Mouse (Mus musculus) urinary bladder, adult 18-20 months (tissue): Measurements from ENCODE around the gene Crabp2.

Experiments used
- DNase-seq, 2 experiments: peaks; one replicate each; pipeline ENCODE4 v3.0.0; 2022; ENCODE audit warnings: low spot score in 2 of 2, mixed read lengths in 2 of 2

The Crabp2 gene

DNA sequence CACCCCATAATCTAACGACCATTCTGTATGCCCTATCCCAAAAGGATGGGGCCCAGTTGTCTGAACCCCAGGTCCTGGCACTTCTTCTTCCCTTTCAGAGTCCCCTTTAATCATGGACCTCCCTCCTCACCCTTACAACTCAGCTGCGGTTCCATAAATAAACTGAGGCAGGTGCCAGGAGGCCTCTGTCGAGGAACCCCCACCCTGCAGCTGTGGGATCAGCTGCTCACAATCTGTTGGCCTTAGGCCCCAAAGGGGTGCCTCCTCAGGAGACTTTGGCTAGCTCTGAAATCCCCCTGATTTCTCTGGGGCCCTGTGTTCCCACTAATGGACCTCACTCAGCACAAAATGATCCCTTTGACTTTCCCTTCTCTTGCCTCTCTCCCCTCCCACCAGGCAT, 35.6 kb downstream of the Crabp2 start:
- no peak for DNase-seq

DNA sequence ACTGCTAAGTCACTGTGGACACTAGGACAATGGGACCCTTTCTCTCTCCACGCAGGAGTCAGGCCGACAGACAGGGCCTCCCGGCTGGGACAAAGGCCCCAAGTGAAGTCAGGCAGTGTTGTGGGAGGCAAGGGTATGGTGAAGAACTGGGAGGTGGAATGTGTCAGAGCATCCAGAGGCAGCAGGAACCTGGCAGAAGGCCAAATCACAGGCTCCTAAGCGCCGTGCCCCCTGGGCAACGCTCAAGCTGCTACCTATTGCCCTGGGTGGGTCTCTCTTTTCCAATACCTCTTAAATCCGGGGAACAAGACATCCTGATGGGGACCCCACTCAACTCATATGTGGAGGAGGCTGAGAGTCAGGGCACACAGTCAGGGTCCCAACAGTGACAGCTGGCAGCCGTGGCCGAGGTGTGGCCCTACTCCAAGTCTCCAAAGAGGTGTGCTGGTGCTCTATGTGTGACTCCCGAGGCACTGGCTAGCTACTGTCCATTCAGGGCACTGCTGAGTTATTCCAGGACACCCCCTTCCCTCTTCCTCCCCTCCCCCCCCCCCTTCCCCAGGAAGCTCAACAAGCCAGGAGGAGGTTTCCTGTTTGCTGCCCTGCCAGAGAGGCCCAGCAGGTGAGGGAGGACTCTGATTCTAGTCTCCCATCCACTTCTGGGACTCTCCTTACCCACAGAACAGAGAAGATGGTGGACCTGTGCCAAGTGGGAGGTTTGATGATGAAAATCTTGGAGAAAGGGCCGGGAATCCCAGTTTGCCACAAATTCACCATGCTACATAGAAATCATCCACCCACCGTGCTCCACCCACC, 37.2 kb downstream of the Crabp2 start:
- no peak for DNase-seq

DNA sequence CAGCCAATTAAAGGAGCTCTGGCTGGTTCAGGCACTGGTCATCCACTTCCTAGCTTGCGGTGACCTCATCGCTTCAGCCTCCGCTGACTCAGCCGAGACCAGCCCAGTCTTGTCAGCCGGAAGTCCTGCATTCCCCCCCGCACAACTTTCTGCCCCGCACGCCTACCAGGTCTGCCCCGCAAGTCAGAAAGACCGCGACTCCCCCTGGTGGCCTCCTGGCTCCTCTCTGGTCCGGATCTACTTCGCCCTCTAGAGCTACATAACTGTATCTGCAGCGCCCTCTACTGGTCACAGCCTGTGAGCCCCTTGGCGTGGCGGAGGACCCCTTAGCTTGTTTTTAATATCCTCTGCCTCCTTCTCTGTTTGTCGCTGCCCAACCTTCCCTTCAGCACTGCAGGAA, 38.4 kb downstream of the Crabp2 start:
- DNase-seq = peak; percentile 86

DNA sequence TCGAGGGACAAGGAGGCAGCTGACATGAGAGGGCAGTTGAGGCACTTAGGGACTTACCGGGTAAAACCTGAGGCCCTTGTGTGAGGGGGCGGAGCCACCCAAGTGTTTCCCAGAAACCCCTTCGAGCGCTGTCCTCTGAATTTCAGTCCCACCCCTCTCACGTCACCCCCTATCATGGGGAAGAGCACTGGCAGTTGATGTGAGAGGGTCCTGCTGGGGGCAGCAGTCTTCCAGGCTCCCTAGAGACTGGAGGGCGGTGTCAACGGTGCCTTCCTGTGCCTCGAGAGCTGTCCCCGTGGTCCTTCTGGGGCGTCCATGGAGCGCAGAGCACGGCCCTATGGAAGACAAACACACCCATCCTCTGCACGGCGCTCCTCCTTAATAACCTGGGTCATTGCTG, 39.2 kb downstream of the Crabp2 start:
- DNase-seq = no peak

DNA sequence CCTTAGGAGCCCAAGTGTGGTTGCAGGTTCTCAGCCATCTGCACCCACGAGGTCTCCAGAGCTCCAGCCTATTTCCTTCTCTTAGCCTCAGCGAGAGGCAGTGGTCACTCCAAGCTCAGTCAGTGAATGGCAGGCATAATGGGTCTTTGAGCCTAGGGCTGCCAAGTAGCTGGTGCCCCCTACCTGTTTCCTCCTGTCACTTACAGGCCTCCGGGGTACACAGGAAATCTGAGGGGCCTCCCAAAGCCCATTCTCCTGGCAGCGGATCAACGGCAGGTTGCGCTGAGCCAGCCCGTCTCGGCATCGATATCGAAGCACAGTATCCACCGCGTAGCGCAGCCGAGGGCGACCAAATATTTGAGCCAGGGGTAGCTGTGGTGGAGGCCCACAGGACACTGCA, 39.6 kb downstream of the Crabp2 start:
- DNase-seq = no peak

DNA sequence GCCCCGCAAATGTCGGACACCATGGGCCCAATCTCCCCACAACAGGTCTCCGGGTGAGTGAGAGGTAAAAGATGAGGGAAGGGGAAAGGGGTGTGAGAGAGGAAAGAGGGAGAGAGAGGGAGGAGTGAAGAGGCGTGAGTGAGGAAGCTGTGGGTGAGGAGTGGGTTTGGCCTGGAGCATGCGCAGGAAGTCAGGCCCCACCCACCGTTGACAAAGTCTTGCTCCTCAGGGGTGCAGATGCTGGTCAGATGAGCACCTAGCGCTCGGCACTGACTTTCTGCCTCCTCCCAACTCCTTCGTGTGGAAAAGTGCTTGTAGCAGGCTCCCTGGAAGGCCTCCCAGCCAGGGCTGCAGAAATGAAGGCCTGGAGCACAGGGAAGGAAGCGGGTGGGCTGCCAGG, 41.5 kb downstream of the Crabp2 start:
- no peak for DNase-seq

DNA sequence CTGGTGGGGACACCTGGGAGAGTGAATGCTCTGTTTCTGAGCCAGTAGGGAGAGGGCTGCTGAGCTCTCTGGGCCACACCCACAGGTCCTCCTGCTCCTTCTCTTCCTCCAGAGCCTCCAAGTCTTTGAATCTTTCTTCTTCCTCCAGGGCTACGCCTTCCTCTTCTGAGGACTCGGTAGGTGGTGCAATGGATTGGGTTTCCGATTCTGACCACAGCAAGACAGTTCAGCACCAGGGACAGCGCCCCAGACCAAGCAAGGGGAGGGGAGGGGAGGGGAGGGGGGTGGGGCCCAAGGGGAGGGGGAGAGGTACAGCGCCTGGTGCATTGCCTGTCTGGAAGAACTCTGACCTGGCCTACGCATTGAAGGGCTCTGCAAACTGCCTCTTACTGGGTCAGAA, 45.0 kb downstream of the Crabp2 start:
- no peak for DNase-seq

DNA sequence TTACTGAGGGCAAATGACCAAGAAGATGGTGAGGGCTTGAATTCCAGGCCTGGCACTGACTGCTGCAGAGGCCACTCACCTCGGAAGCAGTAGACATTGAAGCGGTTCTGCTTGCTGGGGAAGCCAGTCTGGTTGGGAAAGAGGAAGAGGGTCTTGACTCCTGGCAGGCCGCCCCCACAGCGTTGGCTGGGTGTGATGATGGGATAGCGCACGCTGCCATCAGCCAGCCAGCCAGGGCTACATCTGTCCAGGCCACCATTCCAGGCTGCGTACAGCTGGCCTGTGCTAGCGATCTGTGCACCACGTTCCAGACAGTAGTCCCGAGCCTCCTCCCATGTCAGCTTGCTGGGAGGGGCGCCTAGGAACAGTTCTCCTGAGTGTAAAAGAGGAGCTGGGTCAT, 46.9 kb downstream of the Crabp2 start:
- no peak for DNase-seq

DNA sequence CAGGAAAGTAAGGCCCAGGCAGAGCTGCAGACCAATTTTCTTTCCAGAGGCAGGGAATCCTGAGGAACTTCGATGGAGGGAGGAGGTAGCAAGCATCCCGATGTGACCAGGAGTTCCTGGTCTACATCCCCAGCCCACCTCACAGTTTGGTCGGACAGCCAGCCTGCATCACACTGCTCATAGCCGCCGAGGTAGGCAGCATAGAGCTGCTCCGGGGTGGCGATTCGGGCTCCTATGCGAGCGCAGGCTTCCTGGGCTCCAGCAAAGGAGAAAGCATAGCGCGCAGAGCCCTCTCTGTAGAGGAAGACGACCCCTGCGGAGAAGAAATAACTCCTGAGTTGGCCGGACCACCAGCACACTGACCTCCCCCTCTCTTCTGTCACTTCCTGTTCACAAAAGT, 47.9 kb downstream of the Crabp2 start:
- no peak for DNase-seq

DNA sequence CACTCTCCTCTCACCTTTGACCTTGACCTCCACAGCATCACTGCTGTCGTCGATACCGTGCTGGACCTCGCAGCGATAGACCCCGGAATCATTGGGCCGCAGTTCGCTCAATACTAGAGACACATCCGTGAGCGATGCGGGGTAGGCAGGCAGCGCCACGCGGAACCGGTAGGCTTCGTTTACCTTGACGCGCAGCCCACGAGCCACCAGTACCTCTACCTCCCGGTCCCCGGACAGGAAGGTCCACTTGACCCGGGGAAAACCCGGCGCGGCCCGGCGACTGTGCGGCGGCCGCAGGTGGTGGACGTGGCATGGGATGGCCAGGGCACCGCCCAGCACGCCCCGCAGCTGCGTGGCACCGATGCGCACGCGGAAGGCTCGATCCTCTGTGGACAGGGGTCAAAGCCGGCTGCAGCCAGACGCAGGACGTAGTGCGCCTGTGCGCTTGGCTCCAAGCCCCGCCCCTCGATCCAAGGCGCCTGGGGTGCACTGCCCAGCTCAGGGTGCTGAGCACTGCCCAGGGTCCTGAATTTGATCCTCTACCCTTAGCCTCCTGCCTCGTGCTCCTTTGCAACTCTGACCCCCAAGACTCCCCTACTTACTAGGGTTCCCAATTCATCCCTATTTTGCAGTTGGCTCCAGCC, 48.6 kb downstream of the Crabp2 start:
- DNase-seq = no peak

DNA sequence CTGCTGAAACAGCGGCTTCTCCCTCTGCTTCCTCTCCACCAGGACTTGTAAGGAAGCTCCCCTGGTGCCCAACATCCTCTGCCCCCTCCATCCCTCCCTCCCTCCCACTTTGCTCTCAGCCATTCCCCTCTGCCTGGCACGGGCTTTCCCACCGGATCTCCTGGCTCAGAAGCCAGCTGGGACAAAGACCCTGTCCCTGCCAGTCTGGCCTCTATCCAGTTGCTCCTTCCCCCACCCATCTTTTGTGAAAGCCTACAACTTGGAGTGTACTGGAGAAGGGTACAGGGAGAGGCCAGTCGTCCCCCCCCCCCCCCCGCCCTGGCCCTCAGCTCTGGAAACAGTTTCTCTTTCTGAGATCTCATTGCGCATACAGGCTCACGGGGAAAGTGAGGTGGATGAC, 50.3 kb downstream of the Crabp2 start:
- DNase-seq = no peak

DNA sequence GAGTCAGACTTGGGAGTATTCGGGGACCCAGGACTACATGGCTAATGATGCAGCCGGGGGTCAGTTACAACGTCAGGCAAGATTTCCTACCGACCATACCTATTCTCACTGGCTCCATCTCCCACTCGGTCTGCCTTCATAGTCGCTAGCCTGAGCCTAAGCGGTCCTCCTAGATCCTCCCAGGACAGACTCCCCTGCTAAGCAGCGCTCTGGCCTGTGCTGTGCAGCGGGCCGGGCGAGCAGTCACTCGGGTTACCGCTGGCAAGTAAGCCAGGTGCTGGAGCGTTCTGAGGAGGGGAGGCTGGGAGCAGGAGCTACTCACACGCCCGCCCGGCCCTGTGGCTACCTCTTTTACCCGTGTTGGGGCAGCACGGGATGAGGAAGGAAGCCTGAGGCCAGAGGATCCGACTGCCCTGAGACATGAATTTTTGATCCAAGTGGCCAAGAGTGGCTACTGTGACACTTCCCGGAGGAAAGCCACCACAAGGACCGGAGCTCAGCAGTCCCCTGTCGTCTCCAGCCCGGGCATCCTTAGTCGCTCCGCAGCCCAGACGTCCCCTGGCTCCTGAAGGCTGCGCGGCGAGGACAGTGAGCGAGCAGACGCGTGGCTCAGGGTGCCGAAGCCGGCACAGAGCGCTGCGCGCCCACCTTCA, 50.9 kb downstream of the Crabp2 start:
- DNase-seq = no peak

DNA sequence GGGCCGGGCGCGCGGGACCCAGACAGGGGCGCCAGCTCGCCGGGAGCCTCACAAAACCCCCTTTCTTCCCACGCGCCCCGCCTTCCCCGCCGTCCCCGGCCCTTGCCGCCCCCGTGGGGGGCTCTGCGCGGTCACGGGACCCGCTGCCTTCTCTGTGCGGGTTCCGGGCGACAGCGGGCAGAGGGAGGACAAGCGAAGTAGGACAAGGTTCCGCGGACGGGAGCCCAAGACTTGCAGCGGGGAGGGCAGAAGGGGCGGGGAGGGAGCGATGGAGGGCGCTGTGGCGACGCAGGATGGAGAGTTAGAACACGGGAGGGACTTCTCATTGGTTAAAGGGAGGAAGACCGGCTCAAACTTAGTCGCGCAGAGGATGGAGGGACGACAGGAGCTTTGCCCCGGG, 51.7 kb downstream of the Crabp2 start, which contains the start of gene Bcan:
Bcan (minus strand) TSS at position 50 of the 400 bp plus-strand sequence.
- no peak for DNase-seq

DNA sequence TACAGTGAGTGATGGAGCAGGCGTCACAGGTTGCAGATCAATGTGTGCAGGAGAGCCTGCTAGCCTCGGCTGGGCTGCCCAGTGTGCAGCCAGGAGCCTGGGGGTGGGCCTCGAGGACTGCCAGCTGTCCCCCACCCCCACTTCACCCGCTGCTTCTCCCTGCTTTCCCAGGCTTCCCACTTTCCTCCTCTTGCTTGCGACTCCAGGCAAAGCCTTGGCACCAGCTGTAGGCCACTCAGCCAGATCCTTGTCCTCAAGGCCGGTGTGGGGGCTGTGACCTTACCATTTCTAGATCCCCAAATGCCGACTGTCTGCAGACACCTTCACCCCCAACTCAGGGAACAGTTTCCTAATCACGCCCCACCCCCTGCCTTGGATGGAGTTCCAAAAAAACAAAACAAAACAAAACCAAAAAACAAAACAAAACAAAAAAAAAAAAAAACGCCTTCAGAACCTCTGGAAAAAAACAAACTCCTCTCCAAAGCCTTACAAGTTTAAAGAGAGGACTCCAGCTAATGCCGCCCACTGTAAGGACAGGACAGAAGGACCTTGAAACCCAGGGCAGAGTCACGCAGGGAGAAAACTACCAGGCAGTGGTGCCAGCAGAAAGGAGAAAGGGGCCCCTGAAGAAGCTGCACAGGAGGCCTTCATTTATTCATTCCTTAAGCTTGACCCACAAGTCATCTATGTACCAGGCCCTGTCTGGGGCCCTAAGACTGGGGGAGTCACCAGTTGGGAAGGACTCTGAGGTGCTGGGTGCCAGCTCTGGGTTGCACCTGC, 52.5 kb downstream of the Crabp2 start:
- DNase-seq = no peak

DNA sequence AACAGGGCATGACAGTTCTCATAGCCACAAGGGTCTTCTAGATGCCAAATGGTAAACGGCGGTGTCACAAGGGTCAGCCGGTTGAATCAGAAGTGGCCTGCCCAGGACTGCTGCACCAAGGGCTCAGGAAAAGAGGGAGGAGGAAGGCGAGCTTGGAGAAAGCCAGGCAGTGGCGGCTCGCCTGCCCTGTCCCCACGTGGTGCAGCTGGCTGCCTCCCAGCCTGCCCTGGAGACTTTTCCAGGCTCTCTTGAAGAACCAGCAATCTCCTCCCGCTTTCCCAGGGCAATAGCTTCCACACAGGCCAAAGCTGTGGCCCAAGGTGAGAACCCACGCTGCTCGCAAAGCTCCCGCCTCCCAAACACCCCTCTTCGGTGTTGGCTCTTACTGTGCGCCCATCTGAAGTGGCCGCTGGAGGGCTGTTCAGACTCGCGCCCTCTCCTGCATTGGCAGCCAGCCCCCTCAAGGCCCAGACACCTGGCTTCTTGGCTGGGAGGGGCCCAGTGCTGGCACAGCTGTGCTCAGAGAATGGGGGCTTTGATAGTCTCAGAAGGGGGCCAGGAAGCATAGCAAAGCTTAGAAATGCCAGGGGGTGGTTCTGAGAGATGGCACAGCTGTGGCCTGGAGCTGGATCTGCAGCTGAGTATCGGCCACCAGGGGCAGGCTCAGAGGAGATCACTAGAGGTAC, 54.0 kb downstream of the Crabp2 start:
- DNase-seq = no peak
